Mouse (Mus musculus): ENCODE data around the gene Myo1a. TPM values are rescaled to one million over a fixed set of nuclear protein-coding genes. Genes with fewer than 3 reads are reported as not detected.

Gene Myo1a
- polyA plus RNA-seq, 1 experiment, result 2.0 TPM

GRCm38 (mm10) chr10:127731397-127731796, 26.4 kb downstream of the Myo1a start:
- DNase-seq (ENCODE audit: low read depth), result no peak
- TF ChIP-seq POLR2A (IDR thresholded peaks at IDR 0.05; ENCODE audit: borderline replicate concordance, extremely low read depth, insufficient read depth, insufficient read length, poor library complexity, severe bottlenecking), result no peak
- TF ChIP-seq CTCF (IDR thresholded peaks at IDR 0.05; ENCODE audit: borderline replicate concordance, extremely low read depth, insufficient read depth, insufficient read length), result no peak

- TF ChIP-seq CTCF (IDR thresholded peaks at IDR 0.05; ENCODE audit: borderline replicate concordance, extremely low read depth, insufficient read depth, insufficient read length), result peak; percentile 62
- TF ChIP-seq POLR2A (IDR thresholded peaks at IDR 0.05; ENCODE audit: borderline replicate concordance, extremely low read depth, insufficient read depth, insufficient read length, poor library complexity, severe bottlenecking), result no peak
- peak; percentile 65 for DNase-seq (ENCODE audit: low read depth)
Observed at GRCm38 (mm10) chr10:127734434-127734833, 29.5 kb downstream of the Myo1a start.

DNA sequence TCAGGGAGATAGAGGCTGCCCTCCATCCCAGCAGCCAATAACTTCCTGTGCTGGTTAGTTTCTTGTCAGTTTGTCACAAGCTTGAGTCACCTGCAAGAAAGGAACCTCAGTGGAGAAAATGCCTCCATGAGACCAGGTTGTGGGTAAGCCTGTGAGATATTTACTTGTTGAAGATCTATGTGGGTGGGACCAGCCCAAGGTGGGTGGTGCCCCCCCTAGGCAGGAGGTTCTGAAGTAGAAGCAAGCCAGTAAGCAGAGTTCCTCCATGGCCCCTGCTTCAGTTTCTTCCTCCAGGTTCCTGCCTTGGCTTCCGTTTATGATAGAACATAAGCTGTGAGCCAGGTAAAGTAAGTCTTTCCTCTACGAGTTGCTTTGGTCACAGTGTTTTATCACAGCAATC, 31.3 kb downstream of the Myo1a start:
- DNase-seq (ENCODE audit: low read depth), result no peak
- TF ChIP-seq POLR2A (IDR thresholded peaks at IDR 0.05; ENCODE audit: borderline replicate concordance, extremely low read depth, insufficient read depth, insufficient read length, poor library complexity, severe bottlenecking) (no peak), CTCF (IDR thresholded peaks at IDR 0.05; ENCODE audit: borderline replicate concordance, extremely low read depth, insufficient read depth, insufficient read length) (no peak)

- TF ChIP-seq CTCF (IDR thresholded peaks at IDR 0.05; ENCODE audit: borderline replicate concordance, extremely low read depth, insufficient read depth, insufficient read length) (no peak), POLR2A (IDR thresholded peaks at IDR 0.05; ENCODE audit: borderline replicate concordance, extremely low read depth, insufficient read depth, insufficient read length, poor library complexity, severe bottlenecking) (no peak)
- no peak for DNase-seq (ENCODE audit: low read depth)
Observed at GRCm38 (mm10) chr10:127736916-127737315, 31.9 kb downstream of the Myo1a start.

- no peak for DNase-seq (ENCODE audit: low read depth)
- TF ChIP-seq CTCF (IDR thresholded peaks at IDR 0.05; ENCODE audit: borderline replicate concordance, extremely low read depth, insufficient read depth, insufficient read length) (no peak), POLR2A (IDR thresholded peaks at IDR 0.05; ENCODE audit: borderline replicate concordance, extremely low read depth, insufficient read depth, insufficient read length, poor library complexity, severe bottlenecking) (no peak)
Observed at GRCm38 (mm10) chr10:127737552-127737951, 32.6 kb downstream of the Myo1a start.

GRCm38 (mm10) chr10:127738151-127738882, 33.3 kb downstream of the Myo1a start:
- peak; percentile 51 for DNase-seq (ENCODE audit: low read depth)
- no peak for TF ChIP-seq POLR2A (IDR thresholded peaks at IDR 0.05; ENCODE audit: borderline replicate concordance, extremely low read depth, insufficient read depth, insufficient read length, poor library complexity, severe bottlenecking)
- peak; percentile 51; the same call in 1 of the 2 replicates for TF ChIP-seq CTCF (IDR thresholded peaks at IDR 0.05; ENCODE audit: borderline replicate concordance, extremely low read depth, insufficient read depth, insufficient read length)

DNA sequence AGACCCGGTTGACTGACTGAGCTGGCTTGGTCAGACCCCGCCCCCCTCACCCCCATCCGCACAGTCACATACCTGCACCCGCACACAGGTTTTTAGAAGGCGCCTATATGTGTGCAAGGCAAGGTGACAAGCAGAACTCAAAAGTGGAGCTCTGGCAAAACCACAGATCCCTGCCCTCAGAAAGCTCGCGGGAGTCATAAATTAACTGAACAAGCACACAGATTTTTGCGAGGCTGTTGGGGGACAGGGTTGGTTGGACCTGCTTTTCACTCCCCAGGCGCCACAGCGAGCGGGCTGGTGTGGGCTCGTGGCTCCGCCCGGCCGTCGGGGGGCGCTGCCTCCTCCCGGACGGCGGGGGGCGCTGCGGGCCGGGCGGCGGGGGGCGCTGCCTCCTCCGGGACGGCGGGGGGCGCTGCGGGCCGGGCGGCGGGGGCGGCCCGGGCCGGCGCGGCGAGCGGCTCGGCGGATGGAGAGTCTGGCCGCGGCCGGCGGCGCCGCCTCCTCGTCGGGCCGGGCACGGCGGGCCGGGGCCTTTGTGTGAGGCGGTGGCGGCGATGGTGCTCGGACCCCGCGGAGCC, 34.2 kb downstream of the Myo1a start, which contains the start of gene Zbtb39:
Zbtb39 (plus strand) TSS at position 456 of the 578 bp plus-strand sequence.
- peak; percentile 87 for TF ChIP-seq POLR2A (IDR thresholded peaks at IDR 0.05; ENCODE audit: borderline replicate concordance, extremely low read depth, insufficient read depth, insufficient read length, poor library complexity, severe bottlenecking)
- TF ChIP-seq CTCF (IDR thresholded peaks at IDR 0.05; ENCODE audit: borderline replicate concordance, extremely low read depth, insufficient read depth, insufficient read length), result peak; percentile 55
- peak; percentile 82 for DNase-seq (ENCODE audit: low read depth)

DNA sequence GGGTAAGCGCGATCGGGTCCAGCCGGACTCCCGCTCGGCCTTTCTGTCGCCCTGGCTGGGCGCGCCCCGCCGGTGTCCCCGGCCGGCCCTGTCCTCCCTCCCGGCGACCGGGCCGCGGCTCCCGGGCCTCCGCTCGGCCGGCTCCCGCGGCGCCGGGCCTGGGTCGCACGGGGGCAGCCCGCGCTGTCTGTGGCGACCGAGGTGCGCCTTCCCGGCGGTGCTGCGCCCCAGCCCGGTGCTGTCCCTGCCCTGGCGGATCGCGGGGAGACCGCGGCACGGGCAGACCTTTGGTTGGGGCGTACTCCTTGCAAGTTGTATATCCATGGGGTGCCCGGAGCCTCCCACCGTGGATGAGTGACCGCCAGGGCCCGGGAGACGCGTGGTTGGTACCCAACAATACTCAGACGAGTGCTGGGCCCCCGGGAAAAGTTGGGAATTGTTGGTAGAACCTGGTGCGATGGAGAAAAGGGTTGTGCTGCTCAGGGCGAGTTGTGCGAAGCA, 34.7 kb downstream of the Myo1a start:
- no peak for TF ChIP-seq POLR2A (IDR thresholded peaks at IDR 0.05; ENCODE audit: borderline replicate concordance, extremely low read depth, insufficient read depth, insufficient read length, poor library complexity, severe bottlenecking)
- no peak for TF ChIP-seq CTCF (IDR thresholded peaks at IDR 0.05; ENCODE audit: borderline replicate concordance, extremely low read depth, insufficient read depth, insufficient read length)
- peak; percentile 39 for DNase-seq (ENCODE audit: low read depth)

GRCm38 (mm10) chr10:127744661-127745060, 39.7 kb downstream of the Myo1a start:
- DNase-seq (ENCODE audit: low read depth), result no peak
- TF ChIP-seq CTCF (IDR thresholded peaks at IDR 0.05; ENCODE audit: borderline replicate concordance, extremely low read depth, insufficient read depth, insufficient read length), result peak; percentile 44; the same call in 1 of the 2 replicates
- no peak for TF ChIP-seq POLR2A (IDR thresholded peaks at IDR 0.05; ENCODE audit: borderline replicate concordance, extremely low read depth, insufficient read depth, insufficient read length, poor library complexity, severe bottlenecking)

DNA sequence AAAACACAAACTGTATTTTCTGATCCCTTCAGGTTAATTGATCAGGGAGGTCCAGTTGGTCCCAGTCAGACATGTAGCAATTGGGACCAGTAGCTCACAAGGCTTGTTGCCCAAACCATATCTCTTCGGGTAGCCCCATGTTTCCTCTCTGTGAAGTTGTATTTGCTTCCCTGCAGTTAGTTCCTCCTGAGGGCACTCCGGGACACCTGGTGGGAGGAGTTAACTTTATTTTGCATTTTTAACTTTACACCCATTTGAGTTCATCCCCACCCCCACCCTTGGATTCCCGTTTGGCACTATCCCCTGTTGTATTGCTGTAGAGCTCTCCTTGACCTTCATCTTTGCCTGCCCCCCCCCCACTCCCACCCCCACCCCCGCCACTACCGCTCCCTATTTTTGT, 40.9 kb downstream of the Myo1a start:
- no peak for TF ChIP-seq POLR2A (IDR thresholded peaks at IDR 0.05; ENCODE audit: borderline replicate concordance, extremely low read depth, insufficient read depth, insufficient read length, poor library complexity, severe bottlenecking)
- TF ChIP-seq CTCF (IDR thresholded peaks at IDR 0.05; ENCODE audit: borderline replicate concordance, extremely low read depth, insufficient read depth, insufficient read length), result no peak
- DNase-seq (ENCODE audit: low read depth), result no peak

DNA sequence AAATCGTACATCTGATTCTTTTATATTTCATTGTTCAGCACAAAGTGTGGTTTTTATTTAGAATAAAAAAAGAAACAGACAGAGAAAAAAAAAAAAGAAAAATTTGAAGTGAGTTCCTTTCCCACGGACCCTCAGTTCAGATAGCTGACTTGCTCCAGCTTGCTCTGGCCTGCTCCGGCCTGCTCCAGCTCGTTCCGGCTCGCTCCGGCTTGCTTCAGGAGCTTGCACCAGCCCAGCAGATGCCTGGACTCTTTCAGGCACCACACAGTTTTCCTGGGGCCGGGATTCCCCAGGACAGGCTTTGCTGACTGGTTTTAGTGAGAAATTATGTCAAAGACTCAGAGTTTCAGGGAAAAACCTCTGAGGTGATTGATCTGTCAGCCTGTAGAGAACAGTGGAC, 42.3 kb downstream of the Myo1a start:
- DNase-seq (ENCODE audit: low read depth), result no peak
- TF ChIP-seq POLR2A (IDR thresholded peaks at IDR 0.05; ENCODE audit: borderline replicate concordance, extremely low read depth, insufficient read depth, insufficient read length, poor library complexity, severe bottlenecking) (no peak), CTCF (IDR thresholded peaks at IDR 0.05; ENCODE audit: borderline replicate concordance, extremely low read depth, insufficient read depth, insufficient read length) (no peak)

Measured in brain, embryonic 14.5 days (tissue).